ENCODE assay signal across 9 mouse cellular contexts in the genomic region with DNA sequence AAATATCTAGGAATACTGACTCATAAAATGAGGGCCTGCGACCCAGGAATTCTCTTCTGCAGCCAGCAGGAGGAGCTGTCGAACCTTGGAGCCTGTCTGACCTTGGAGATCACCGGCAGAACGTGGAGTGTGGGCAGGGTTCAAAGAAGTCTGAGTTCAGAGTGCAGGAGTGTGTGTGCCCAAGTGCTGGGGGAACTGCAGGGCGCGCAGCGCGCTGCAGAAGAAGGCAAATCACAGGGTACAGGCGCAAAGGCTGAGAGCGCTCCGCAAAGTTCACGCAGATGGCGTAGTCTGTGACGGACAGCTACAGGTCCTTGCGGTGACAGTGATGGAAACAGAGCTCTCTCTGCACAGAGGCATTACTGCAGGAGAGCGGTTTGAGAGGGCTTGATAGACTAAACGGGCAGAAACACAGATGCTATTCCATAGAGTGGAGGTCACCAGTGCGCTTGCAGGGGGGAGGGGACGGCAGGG. TPM values are rescaled to one million over a fixed set of nuclear protein-coding genes. Genes with fewer than 3 reads are reported as not detected.
A peak's percentile ranks its signal among the peaks of the same experiment; 100 is the strongest.
DNase-seq lines count a peak whose midpoint lies in the region; ATAC-seq and TF ChIP-seq lines count a peak whose summit lies in the region.
"Had no signal": no experiment of that assay in that cellular context is flagged by ENCODE, and none has a peak within 500 bp of the region (broad histone marks: within the 10 kb centered on the region; RNA-seq: fewer than 3 reads in every experiment).

No protein-coding gene starts in this region.

- no peaks in the 10 kb centered on the region for H3K79me2 ChIP-seq in C2C12 (ENCODE audit: control insufficient read depth, insufficient read depth)
- H3K79me2 ChIP-seq in liver, adult 2 months (ENCODE audit: control insufficient read depth, insufficient read depth, low read length) = peaks cover 5% of the 10 kb centered on the region; the same call in 1 of the 2 replicates

- no peaks in the 10 kb centered on the region for H3K36me3 ChIP-seq in C2C12 (ENCODE audit: control insufficient read depth, insufficient read depth)
- H3K36me3 ChIP-seq in embryonic facial prominence, embryonic 13.5 days = no peaks in the 10 kb centered on the region
- H3K36me3 ChIP-seq in liver, adult 2 months (ENCODE audit: control insufficient read depth, insufficient read depth, low read length) = peaks cover 4% of the 10 kb centered on the region; the same call in 1 of the 2 replicates

- H3ac ChIP-seq in C2C12 (ENCODE audit: control insufficient read depth, insufficient read length, low read depth) = peak overlapping the region; percentile 34

- ATAC-seq in embryonic facial prominence, embryonic 13.5 days (ENCODE audit: insufficient number of reproducible peaks, insufficient read depth, low FRiP score, low TSS enrichment, low read depth) = peak; percentile 61

- peak overlapping the region; percentile 61 for H3K9ac ChIP-seq in embryonic facial prominence, embryonic 13.5 days
- peak overlapping the region; percentile 72 for H3K9ac ChIP-seq in liver, adult 2 months (ENCODE audit: low read depth, low read length)

- 0 out of 2 replicates have a peak, but pooled peaks have one; percentile 31 for TF ChIP-seq POLR2A in liver, adult 2 months (IDR thresholded peaks at IDR 0.05; ENCODE audit: extremely low read depth, insufficient read depth, low read length)

- H3K4me2 ChIP-seq in embryonic facial prominence, embryonic 13.5 days = peak overlapping the region; percentile 87

- H3K4me1 ChIP-seq in embryonic facial prominence, embryonic 13.5 days = no peaks in the 10 kb centered on the region
- peaks cover 28% of the 10 kb centered on the region for H3K4me1 ChIP-seq in liver, adult 2 months (ENCODE audit: control insufficient read depth, insufficient read depth, low read length)

- WGBS in embryonic facial prominence, embryonic 13.5 days = 1% methylated on average over 19 of the region's 19 CpGs
- under 1% methylated on average over 19 of the region's 19 CpGs for WGBS in liver, adult 2 months

- H3K79me3 ChIP-seq in C2C12 (ENCODE audit: low read depth) = no peaks in the 10 kb centered on the region

- TF ChIP-seq CTCF in C2C12 (IDR thresholded peaks at IDR 0.05; ENCODE audit: control insufficient read depth, insufficient read depth, insufficient read length) = peak; percentile 37
- TF ChIP-seq CTCF in liver, adult 2 months (IDR thresholded peaks at IDR 0.05; ENCODE audit: low read depth, low read length) = peak; percentile 93

- H3K9me3 ChIP-seq in embryonic facial prominence, embryonic 13.5 days = no peaks in the 10 kb centered on the region

- H3K4me3 ChIP-seq in C2C12 (ENCODE audit: insufficient read depth, poor library complexity, severe bottlenecking) = no peak overlapping the region
- peak overlapping the region; percentile 47 for H3K4me3 ChIP-seq in embryonic facial prominence, embryonic 13.5 days
- peak overlapping the region; percentile 48 for H3K4me3 ChIP-seq in liver, adult 2 months (ENCODE audit: insufficient read depth, low read depth, low read length)
- H3K4me3 ChIP-seq: erythroblast, embryonic 14.5 days had no signal

- H3K27me3 ChIP-seq in C2C12 (ENCODE audit: control insufficient read depth, insufficient read depth, insufficient read length) = peaks cover 7% of the 10 kb centered on the region
- no peaks in the 10 kb centered on the region for H3K27me3 ChIP-seq in embryonic facial prominence, embryonic 13.5 days
- H3K27me3 ChIP-seq in liver, adult 2 months (ENCODE audit: control insufficient read depth, insufficient read depth, low read length) = no peaks in the 10 kb centered on the region

- peak; percentile 62 to 75 for DNase-seq in adrenal gland, postnatal 4 days (ENCODE audit: low spot score in 2 of 2)
- peak; percentile 60 to 78 for DNase-seq in heart, adult 9 months (ENCODE audit: low spot score in 2 of 2)
- peak; percentile 88 to 90 for DNase-seq in kidney, adult 8-10 months
- peak; percentile 91 for DNase-seq in liver, adult 2 months (ENCODE audit: extremely low read depth, low read depth, low spot score)
- DNase-seq in monocyte, adult 2 months (ENCODE audit: low read depth in 1 of 2, low spot score in 2 of 2) = peak; percentile 33 to 70
- peak; percentile 53 to 79 for DNase-seq in spleen, postnatal 10 days (ENCODE audit: low spot score in 2 of 2)

- no peak overlapping the region for H3K27ac ChIP-seq in embryonic facial prominence, embryonic 13.5 days
- peak overlapping the region; percentile 87 for H3K27ac ChIP-seq in liver, adult 2 months (replicated peaks; ENCODE audit: insufficient read depth, low read depth, low read length)

TF ChIP-seq in C2C12, 6 proteins besides CTCF, POLR2A, EP300 and RAD21:
- TF ChIP-seq MYOD1 (IDR thresholded peaks at IDR 0.05; ENCODE audit: control insufficient read depth, insufficient read length, low read depth) = no peak
- TF ChIP-seq MYOG (IDR thresholded peaks at IDR 0.05; ENCODE audit: control insufficient read depth, extremely low read depth, insufficient read length) = no peak
- TF ChIP-seq FOSL1 (IDR thresholded peaks at IDR 0.05; ENCODE audit: insufficient read depth, low read length, poor library complexity, severe bottlenecking) = no peak
- TF ChIP-seq CEBPB (IDR thresholded peaks at IDR 0.05; ENCODE audit: low read depth) = no peak
- TF ChIP-seq USF1 (IDR thresholded peaks at IDR 0.05; ENCODE audit: low read depth) = no peak

RNA-seq across cellular contexts. Expression of gene Cox8b, which starts 8.4 kb away (rescaled TPM):
- polyA plus RNA-seq in C2C12 (2012; fragmentation: generic; extraction: Trizol) = 0.81 TPM
- total RNA-seq in adrenal gland, postnatal 4 days (2021) = 100 to 1,000 TPM; 183 to 297 TPM
- 1.2 and 1.9 TPM in 2 replicates for polyA plus RNA-seq in embryonic facial prominence, embryonic 13.5 days (2015; fragmentation: Nextera tagmentation; extraction: Ambion mirVana)
- total RNA-seq in liver, adult 2 months (2014; rRNA removed) = 0.55 and 0.81 TPM in 2 replicates
- not detected in 2 replicates for polyA plus RNA-seq in liver, adult 2 months (2012; rRNA removed)
- polyA plus RNA-seq: erythroblast, embryonic 14.5 days had no signal

RNA-seq across cellular contexts. Expression of gene Nlrp6, which starts 12.0 kb away (rescaled TPM):
- polyA plus RNA-seq in C2C12 (2012; fragmentation: generic; extraction: Trizol) = 0.01 TPM
- total RNA-seq in adrenal gland, postnatal 4 days (2021) = 1 to 10 TPM; 2.1 to 4.9 TPM
- polyA plus RNA-seq in embryonic facial prominence, embryonic 13.5 days (2015; fragmentation: Nextera tagmentation; extraction: Ambion mirVana) = 0.20 and 0.30 TPM in 2 replicates
- total RNA-seq in liver, adult 2 months (2014; rRNA removed) = 28.9 and 33.4 TPM in 2 replicates
- 72.9 and 119 TPM in 2 replicates for polyA plus RNA-seq in liver, adult 2 months (2012; rRNA removed)
- polyA plus RNA-seq: erythroblast, embryonic 14.5 days had no signal

RNA-seq across cellular contexts. Expression of gene Sirt3, which starts 26.6 kb away (rescaled TPM):
- polyA plus RNA-seq in C2C12 (2012; fragmentation: generic; extraction: Trizol) = 17.4 TPM
- 10 to 100 TPM; 34.7 to 41.8 TPM for total RNA-seq in adrenal gland, postnatal 4 days (2021)
- polyA plus RNA-seq in embryonic facial prominence, embryonic 13.5 days (2015; fragmentation: Nextera tagmentation; extraction: Ambion mirVana) = 24.8 and 28.9 TPM in 2 replicates
- 134 and 150 TPM in 2 replicates for total RNA-seq in liver, adult 2 months (2014; rRNA removed)
- polyA plus RNA-seq in liver, adult 2 months (2012; rRNA removed) = 155 TPM in 2 replicates

RNA-seq across cellular contexts. Expression of gene Psmd13, which starts 26.9 kb away (rescaled TPM):
- polyA plus RNA-seq in C2C12 (2012; fragmentation: generic; extraction: Trizol) = 211 TPM
- total RNA-seq in adrenal gland, postnatal 4 days (2021) = 100 to 1,000 TPM; 123 to 133 TPM
- polyA plus RNA-seq in embryonic facial prominence, embryonic 13.5 days (2015; fragmentation: Nextera tagmentation; extraction: Ambion mirVana) = 237 and 261 TPM in 2 replicates
- 83.6 and 102 TPM in 2 replicates for total RNA-seq in liver, adult 2 months (2014; rRNA removed)
- polyA plus RNA-seq in liver, adult 2 months (2012; rRNA removed) = 51.1 and 58.2 TPM in 2 replicates

RNA-seq across cellular contexts. Expression of gene Pgghg, which starts 32.5 kb away (rescaled TPM):
- 12.2 TPM for polyA plus RNA-seq in C2C12 (2012; fragmentation: generic; extraction: Trizol)
- 10 to 100 TPM; 41.5 to 44.5 TPM for total RNA-seq in adrenal gland, postnatal 4 days (2021)
- polyA plus RNA-seq in embryonic facial prominence, embryonic 13.5 days (2015; fragmentation: Nextera tagmentation; extraction: Ambion mirVana) = 25.1 and 25.7 TPM in 2 replicates
- 16.6 and 19.1 TPM in 2 replicates for total RNA-seq in liver, adult 2 months (2014; rRNA removed)
- 41.3 and 43.3 TPM in 2 replicates for polyA plus RNA-seq in liver, adult 2 months (2012; rRNA removed)

Comparison
In these comparisons a context has a peak if more than half of its experiments do, and no peak if none do; other contexts are left out.
1. RNA of gene Nlrp6, which starts 12.0 kb away (polyA plus RNA-seq): 72.9 to 119 TPM in liver, adult 2 months; 0.20 to 0.30 TPM in embryonic facial prominence, embryonic 13.5 days and 0.01 TPM in C2C12 (single experiment); every median in the first group is over 10 times any median in the second.
2. Peak in every context shown above with its lines, with median percentiles within 50 percentile points of each other: DNase-seq.